Mouse (Mus musculus): ENCODE measurements around the gene Crb1. TPM values are rescaled to one million over a fixed set of nuclear protein-coding genes. Genes with fewer than 3 reads are reported as not detected.
"Not testable (repeated sequence)": the region's sequence is repeated elsewhere in the genome, so short reads cannot be mapped to it uniquely, and the experiment has no call there.

Crb1 gene
- not detected in 2 replicates for polyA plus RNA-seq (2012; ENCODE audit: insufficient read depth, insufficient read length, low replicate concordance, missing spikeins)

DNA sequence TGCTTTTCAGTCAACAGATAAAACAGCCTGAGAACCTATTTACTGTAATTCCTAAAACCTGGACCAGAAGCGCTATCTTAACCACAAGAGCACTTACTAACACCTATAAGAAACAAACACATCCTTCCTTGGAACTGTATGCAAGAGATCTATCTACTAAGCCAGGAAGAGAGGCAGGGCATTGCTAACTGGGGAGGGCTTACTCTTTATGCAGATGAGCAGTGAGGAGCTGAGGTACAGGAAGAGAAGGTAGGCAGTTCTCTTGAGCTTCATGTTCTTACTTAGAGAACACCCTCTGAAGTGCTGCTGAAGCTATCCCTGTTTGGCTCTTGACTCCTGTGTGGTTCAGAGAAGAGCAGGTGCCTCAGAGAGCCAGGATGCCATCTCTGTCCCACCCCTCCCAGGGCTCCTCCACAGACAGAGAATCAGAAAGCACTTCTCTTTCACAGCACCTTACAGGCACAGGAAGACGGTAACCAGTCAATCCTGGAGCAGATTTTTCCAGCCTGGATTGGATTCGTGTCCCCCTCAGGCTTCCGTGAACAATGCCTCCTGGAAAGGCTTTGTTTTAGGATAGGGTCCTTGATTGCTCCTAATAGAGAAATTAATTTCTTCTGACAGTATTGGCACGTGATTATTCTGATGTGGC lies at the start of gene Crb1:
Gene Crb1, minus strand, starts transcription at position 463 of the 649 bp plus-strand sequence.
- WGBS: 20% methylated on average over 5 of the region's 5 CpGs
- Histone ChIP-seq H3K27ac (ENCODE audit: insufficient read depth, low read depth, low read length) (no peak within 1 kb of the TSS), H3K4me1 (ENCODE audit: control insufficient read depth, insufficient read depth, low read length) (0 out of 2 replicates have a peak, but pooled peaks cover 2% of the 10 kb centered on the region), H3K4me3 (ENCODE audit: insufficient read depth, low read depth, low read length) (no peak within 1 kb of the TSS)
- TF ChIP-seq CTCF (IDR thresholded peaks at IDR 0.05; ENCODE audit: insufficient read depth, low read depth, low read length): no peak
- no peak for TF ChIP-seq POLR2A (IDR thresholded peaks at IDR 0.05; ENCODE audit: insufficient read depth, low read depth, low read length)

DNA sequence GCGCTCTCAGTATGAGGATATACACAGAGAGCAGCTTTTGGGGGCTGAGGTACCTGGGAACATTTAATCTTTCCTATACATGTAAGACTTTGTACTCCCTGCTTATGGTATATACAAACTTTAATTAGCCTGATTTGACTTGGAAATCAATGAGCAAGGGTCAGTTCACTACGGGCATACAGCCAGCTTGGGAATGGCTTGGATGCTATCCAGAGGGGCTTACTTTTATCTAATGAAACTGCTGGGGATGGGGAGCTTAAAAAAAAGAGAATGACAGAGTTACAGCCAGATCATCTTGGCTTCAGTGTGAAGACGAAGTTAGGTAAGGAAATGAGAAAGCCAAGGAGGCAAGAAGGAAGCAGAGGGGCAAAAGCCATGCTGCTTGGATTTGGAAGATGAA lies 48.1 kb upstream of the Crb1 start:
- Histone ChIP-seq H3K27ac (ENCODE audit: insufficient read depth, low read depth, low read length) (no peak overlapping the region), H3K4me3 (ENCODE audit: insufficient read depth, low read depth, low read length) (peak overlapping the region; percentile 24), H3K4me1 (ENCODE audit: control insufficient read depth, insufficient read depth, low read length) (peaks cover 9% of the 10 kb centered on the region; the same call in 1 of the 2 replicates)
- WGBS: 34% methylated on average over 3 of the region's 3 CpGs
- TF ChIP-seq CTCF (IDR thresholded peaks at IDR 0.05; ENCODE audit: insufficient read depth, low read depth, low read length) (no peak), POLR2A (IDR thresholded peaks at IDR 0.05; ENCODE audit: insufficient read depth, low read depth, low read length) (no peak)

DNA sequence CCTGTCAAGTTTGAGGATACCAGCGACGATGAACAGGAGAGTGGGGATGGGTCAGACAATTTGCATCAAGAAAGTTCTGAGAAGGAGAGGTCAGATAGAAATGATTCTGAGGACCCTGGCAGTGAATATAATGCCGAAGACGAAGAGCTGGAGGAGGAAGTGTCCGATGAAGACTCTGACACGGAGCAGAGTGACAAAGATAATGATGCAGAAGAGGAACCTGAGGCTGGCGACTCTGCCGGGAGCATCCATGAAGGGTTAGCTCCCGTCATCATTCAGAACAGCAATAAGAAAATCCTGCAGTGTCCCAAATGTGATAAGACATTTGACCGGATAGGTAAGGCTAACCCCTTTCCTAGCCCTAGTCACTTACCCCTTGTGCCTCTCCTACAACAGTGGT lies 47.0 kb upstream of the Crb1 start:
- 34% methylated on average over 10 of the region's 10 CpGs for WGBS
- H3K4me1 ChIP-seq (ENCODE audit: control insufficient read depth, insufficient read depth, low read length): peaks cover 9% of the 10 kb centered on the region; the same call in 1 of the 2 replicates
- TF ChIP-seq CTCF (IDR thresholded peaks at IDR 0.05; ENCODE audit: insufficient read depth, low read depth, low read length): no peak
- no peak for TF ChIP-seq POLR2A (IDR thresholded peaks at IDR 0.05; ENCODE audit: insufficient read depth, low read depth, low read length)
- H3K4me3 ChIP-seq (ENCODE audit: insufficient read depth, low read depth, low read length): peak overlapping the region; percentile 32
- H3K27ac ChIP-seq (ENCODE audit: insufficient read depth, low read depth, low read length): no peak overlapping the region

DNA sequence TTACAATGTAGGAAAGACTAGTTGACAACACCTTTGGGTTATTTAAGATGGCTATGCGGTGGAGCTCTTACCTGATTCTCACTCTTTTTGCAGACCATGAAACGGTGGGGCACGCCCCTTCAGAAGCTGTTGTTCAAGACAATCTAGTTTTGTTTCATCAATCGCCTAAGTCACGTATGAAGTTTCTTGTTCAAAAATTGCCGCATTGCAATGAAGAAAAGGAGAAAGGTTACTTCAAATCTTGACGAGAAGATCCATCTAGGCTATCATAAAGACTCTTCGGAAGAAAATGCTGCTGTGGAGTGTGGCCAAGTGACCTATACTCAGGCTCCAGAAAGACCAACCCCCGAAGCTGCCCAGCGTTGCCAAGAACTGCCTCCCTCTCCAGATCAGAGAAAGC lies 46.0 kb upstream of the Crb1 start:
- WGBS: 6% methylated on average over 10 of the region's 10 CpGs
- H3K27ac ChIP-seq (ENCODE audit: insufficient read depth, low read depth, low read length): no peak overlapping the region

DNA sequence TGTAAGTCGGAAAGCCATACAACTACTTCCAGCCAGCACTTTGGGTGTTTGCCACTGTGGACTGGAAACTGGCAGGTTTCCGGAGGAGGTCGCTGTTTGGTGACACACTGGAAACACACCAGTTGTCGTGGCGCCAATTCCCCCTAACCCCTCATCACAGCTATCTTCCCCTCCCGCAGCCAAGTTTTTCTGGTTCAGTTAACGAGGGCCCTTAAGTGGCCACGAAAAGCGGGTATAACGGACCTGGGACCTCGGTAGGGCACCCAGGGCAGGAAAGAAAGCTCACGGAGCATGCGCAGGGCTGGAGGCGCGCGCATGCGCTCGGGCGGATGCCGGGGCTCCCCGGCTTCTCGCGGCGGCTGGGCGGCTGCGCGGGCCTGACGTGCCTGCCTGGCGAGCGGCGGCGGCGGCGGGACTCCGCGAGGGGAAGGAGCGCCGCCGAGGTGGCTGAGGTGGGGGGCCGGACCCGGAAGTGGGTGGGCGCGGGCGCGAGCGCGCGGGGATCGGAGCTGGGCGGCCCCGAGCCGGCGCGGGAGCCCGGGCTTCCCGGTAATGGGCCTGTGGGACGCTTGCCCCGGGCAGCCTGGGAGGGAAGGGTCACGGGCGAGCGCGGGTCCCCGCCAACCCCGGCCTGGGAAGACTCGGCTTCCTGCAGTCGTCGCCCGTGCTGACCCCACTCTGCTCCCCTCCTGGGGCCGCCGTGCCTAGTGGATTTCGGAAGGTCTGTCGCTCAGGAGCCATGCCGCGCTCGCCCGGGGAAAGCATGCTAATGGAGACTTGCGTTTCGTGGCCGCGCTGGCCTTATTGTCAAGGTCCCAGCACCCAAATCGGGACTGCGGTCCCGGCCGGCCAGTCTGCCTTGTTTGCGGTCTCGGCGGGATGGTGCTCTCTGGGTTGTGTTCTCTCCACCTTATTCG lies 45.2 kb upstream of the Crb1 start, which contains the start of gene Zbtb41:
Gene Zbtb41, plus strand, starts transcription at position 414 of the 917 bp plus-strand sequence.
- TF ChIP-seq POLR2A (IDR thresholded peaks at IDR 0.05; ENCODE audit: insufficient read depth, low read depth, low read length): peak; percentile 91
- TF ChIP-seq CTCF (IDR thresholded peaks at IDR 0.05; ENCODE audit: insufficient read depth, low read depth, low read length): peak; percentile 72
- Histone ChIP-seq H3K27ac (ENCODE audit: insufficient read depth, low read depth, low read length) (peak within 1 kb of the TSS; percentile 77), H3K4me3 (ENCODE audit: insufficient read depth, low read depth, low read length) (peak within 1 kb of the TSS; percentile 84), H3K4me1 (ENCODE audit: control insufficient read depth, insufficient read depth, low read length) (peaks cover 9% of the 10 kb centered on the region; the same call in 1 of the 2 replicates)
- under 1% methylated on average over 88 of the region's 88 CpGs for WGBS

More for the DNA sequence above, 46.0 kb upstream of the Crb1 start:
- H3K4me3 ChIP-seq (ENCODE audit: insufficient read depth, low read depth, low read length): peak overlapping the region; percentile 84
- H3K4me1 ChIP-seq (ENCODE audit: control insufficient read depth, insufficient read depth, low read length): peaks cover 9% of the 10 kb centered on the region; the same call in 1 of the 2 replicates
- TF ChIP-seq CTCF (IDR thresholded peaks at IDR 0.05; ENCODE audit: insufficient read depth, low read depth, low read length) (no peak), POLR2A (IDR thresholded peaks at IDR 0.05; ENCODE audit: insufficient read depth, low read depth, low read length) (no peak)

DNA sequence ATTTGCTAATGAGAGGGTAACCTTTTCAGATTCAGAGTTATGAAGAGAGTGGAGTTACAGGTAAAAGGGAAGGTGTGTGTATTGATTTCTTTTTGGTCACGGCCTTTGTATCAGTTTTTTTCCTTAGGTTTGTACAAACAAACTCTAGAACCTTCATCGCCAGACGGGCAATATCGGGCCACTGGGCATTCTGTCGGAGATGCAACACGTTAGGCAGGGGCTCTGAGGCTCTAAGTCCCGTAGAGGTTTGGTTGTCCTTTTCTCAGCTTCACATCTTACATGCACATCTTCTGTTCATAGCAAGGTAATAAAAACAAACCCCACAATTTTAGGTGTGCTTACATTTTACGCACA lies 44.6 kb upstream of the Crb1 start:
- WGBS: 4% methylated on average over 8 of the region's 8 CpGs
- H3K4me1 ChIP-seq (ENCODE audit: control insufficient read depth, insufficient read depth, low read length): peaks cover 9% of the 10 kb centered on the region; the same call in 1 of the 2 replicates
- H3K27ac ChIP-seq (ENCODE audit: insufficient read depth, low read depth, low read length): peak overlapping the region; percentile 77
- TF ChIP-seq POLR2A (IDR thresholded peaks at IDR 0.05; ENCODE audit: insufficient read depth, low read depth, low read length) (no peak), CTCF (IDR thresholded peaks at IDR 0.05; ENCODE audit: insufficient read depth, low read depth, low read length) (no peak)
- H3K4me3 ChIP-seq (ENCODE audit: insufficient read depth, low read depth, low read length): peak overlapping the region; percentile 84

DNA sequence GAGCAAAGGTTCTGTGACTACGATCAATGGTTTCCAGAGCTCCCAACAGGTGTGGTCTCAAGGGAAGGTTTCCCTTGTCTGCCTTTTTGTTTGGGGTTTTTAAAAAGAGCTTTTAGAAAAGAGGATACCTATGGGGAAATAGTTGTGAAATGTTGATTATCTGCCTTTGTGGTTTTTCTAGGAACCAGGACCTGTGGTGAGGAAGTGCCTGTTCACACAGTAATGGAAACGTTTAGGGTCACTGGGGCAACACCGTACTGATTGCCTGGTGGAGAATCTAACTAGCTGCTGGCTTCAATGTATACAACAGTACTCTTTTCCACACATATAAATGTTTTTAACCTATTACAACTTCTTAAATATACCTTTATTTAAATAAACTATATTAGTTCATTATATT lies 36.6 kb upstream of the Crb1 start:
- no peak for TF ChIP-seq POLR2A (IDR thresholded peaks at IDR 0.05; ENCODE audit: insufficient read depth, low read depth, low read length)

DNA sequence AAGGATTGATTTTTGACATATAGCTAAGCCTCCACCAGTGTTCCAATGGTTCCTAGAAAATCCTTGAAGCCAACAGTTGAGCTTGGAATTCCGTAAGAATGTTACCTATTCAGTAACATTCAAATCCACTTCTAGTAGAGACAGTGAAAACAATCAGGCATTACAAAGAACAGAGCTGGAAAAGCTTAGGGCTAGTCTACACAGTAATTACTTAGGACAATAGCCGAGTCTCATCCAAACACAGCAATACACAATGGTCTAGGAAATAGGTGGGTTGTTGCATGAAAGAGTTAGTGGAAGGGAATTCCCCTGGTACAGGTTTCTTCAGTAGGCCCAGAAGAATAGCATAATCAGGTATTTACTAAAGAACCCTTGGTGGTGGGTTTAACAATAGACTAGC lies 35.5 kb upstream of the Crb1 start:
- H3K4me3 ChIP-seq (ENCODE audit: insufficient read depth, low read depth, low read length); H3K4me1 ChIP-seq (ENCODE audit: control insufficient read depth, insufficient read depth, low read length); H3K27ac ChIP-seq (ENCODE audit: insufficient read depth, low read depth, low read length): not testable (repeated sequence)
- 92% methylated on average over 2 of the region's 2 CpGs for WGBS

More for the DNA sequence above, 36.6 kb upstream of the Crb1 start:
- no peaks in the 10 kb centered on the region for H3K4me1 ChIP-seq (ENCODE audit: control insufficient read depth, insufficient read depth, low read length)
- 90% methylated on average over 3 of the region's 3 CpGs for WGBS
- no peak overlapping the region for H3K4me3 ChIP-seq (ENCODE audit: insufficient read depth, low read depth, low read length)
- H3K27ac ChIP-seq (ENCODE audit: insufficient read depth, low read depth, low read length): no peak overlapping the region

DNA sequence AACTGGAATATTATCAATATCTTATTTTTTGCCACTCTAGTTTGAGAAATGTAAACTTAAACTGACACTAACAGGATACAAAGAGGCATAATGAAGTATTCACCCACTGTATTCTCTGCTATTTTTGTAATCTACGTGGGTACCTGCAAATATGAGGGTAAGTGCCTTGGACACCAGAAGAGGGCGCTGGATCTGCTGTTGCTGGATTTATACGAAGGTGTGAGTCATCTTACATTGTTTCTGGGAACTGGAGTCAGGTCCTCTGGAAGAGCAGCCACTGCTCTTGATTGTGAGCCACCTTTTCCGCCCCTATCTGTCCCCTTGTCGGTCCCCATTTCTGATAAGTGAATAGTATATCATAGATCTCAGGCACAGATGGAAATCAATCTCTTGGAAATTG lies 30.8 kb upstream of the Crb1 start:
- 57% methylated on average over 5 of the region's 5 CpGs for WGBS
- Histone ChIP-seq H3K4me1 (ENCODE audit: control insufficient read depth, insufficient read depth, low read length) (no peaks in the 10 kb centered on the region), H3K27ac (ENCODE audit: insufficient read depth, low read depth, low read length) (no peak overlapping the region), H3K4me3 (ENCODE audit: insufficient read depth, low read depth, low read length) (no peak overlapping the region)
- TF ChIP-seq CTCF (IDR thresholded peaks at IDR 0.05; ENCODE audit: insufficient read depth, low read depth, low read length) (no peak), POLR2A (IDR thresholded peaks at IDR 0.05; ENCODE audit: insufficient read depth, low read depth, low read length) (no peak)

All from olfactory bulb, adult 2 months (tissue).